Mouse (Mus musculus) kidney, adult 2 months (tissue): ENCODE measurements at regions not wholly inside any gene's neighbourhood (a gene's known extent, or its start where the extent isn't known, plus 50 kb on each side); places are given as distances from the start of the nearest gene placed in this dataset.

Experiments
- CTCF ChIP-seq: fragments of 200-500 bp; conservative IDR thresholded peaks from 2 replicates; pipeline ENCODE4 v1.5.1; 2011; ENCODE audit warnings: low read depth, mild to moderate bottlenecking, control low read depth, low read length, moderate library complexity, mixed read lengths; ENCODE audit not compliant: insufficient read depth, insufficient read length
- POLR2A ChIP-seq: fragments of 200-500 bp; IDR thresholded peaks from one replicate; pipeline ENCODE4 v1.6.1; 2011; ENCODE audit warnings: low read depth, low read length, control low read depth

DNA sequence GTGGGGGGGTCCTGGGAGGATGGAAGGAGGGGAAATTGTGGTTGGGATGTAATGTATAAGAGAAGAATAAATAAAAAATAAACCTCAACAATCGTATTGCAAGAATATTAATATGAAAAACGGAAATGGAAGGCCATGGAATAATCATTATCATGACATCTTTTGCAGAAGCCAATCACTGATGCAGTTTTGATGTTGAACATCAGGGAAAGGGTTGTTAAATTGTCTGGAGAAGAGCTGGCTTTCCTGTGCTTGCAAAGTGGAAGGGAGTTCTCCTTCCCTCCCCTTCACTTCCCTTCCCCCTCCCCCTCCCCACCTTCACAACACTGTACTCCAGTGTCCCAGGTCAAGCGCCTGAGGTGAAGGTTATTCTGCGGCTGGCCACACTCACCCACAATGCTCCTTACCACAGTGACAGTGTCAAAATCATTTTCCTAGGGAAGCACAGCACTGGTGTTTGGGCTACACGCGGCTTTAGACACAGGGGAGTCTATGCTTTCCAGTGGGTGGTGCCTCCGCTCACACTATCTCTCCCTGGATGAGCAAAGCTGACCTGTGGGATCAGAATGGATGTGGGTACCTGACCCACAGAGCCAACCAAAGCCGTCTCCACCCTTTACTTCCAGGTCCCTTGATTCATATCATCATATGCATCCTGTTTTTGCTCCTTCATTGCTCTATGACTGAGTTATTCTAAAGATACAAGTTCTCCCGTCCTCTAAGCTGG lies 53.0 kb upstream of the Asb17 start:
- TF ChIP-seq CTCF (no peak), POLR2A (no peak)
